Mouse (Mus musculus): ENCODE results near the gene Barhl1.

GRCm38 (mm10) chr2:28943666-28944516 is 27.4 kb upstream of the Barhl1 start:
- TF ChIP-seq CTCF (conservative IDR thresholded peaks at IDR 0.05 in 1 of 2, IDR thresholded peaks at IDR 0.05 in 1 of 2; ENCODE audit: low read depth in 2 of 2, low read length in 2 of 2) (no peak), PAX5 (IDR thresholded peaks at IDR 0.05; ENCODE audit: low read length) (no peak), EP300 (IDR thresholded peaks at IDR 0.05; ENCODE audit: low read length) (no peak), ZC3H11A (IDR thresholded peaks at IDR 0.05; ENCODE audit: low read depth, low read length) (no peak)

Measured in CH12.LX (cell line).